Mouse (Mus musculus): ENCODE data around the gene Slc44a2. TPM values are rescaled to one million over a fixed set of nuclear protein-coding genes. Genes with fewer than 3 reads are reported as not detected.
A peak's percentile ranks its signal among the peaks of the same experiment; 100 is the strongest.

Slc44a2 gene
- total and polyA plus RNA-seq, 2 experiments from 2014 or later: 46.5 to 84.8 TPM

DNA sequence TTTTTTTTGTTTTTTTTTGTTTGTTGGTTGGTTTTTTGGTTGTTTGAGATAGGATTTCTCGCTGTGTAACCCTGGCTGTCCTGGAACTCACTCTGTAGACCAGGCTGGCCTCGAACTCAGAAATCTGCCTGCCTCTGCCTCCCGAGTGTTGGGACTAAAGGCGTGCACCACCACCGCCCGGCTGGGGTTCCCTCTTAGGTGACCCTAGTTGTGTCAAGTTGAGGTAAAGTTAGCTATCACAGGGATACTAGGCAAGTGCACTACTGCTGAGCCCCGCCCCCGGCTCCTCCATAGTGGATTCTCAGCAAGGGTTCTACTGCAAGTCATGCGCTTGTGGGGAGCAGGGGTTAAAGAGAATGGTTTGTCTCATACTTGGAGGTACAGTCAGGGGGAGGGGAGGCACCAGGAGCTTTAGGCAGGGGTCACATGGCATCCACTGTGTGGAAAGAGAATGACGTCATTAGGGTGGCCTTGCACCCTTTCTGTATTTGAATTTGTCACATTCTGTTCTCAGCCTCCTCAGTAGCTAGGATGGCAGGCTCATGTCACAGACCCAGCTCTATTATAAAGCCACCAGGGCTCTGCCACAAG, 9.3 kb downstream of the Slc44a2 start:
- peak; percentile 62 for ATAC-seq (ENCODE audit: insufficient read depth, low read depth)
- no peaks in the 10 kb centered on the region for H3K27me3 ChIP-seq (ENCODE audit: control insufficient read depth, insufficient read depth, low read length)
- WGBS: 83% methylated on average over 10 of the region's 10 CpGs
- H3K9ac ChIP-seq (replicated peaks; ENCODE audit: low read depth, low read length): no peak overlapping the region; the same call in 1 of the 2 replicates
- H3K36me3 ChIP-seq (replicated peaks; ENCODE audit: control insufficient read depth, insufficient read depth, low read length): no peaks in the 10 kb centered on the region
- no peak overlapping the region; the same call in 1 of the 2 replicates for H3K4me3 ChIP-seq (ENCODE audit: low read depth, low read length)
- H3K27ac ChIP-seq (ENCODE audit: low read depth): peak overlapping the region; percentile 89
- peaks cover 33% of the 10 kb centered on the region for H3K4me1 ChIP-seq (ENCODE audit: control insufficient read depth, insufficient read depth)
- H3K9me3 ChIP-seq (replicated peaks; ENCODE audit: control insufficient read depth, low read length): no peaks in the 10 kb centered on the region
- DNase-seq (ENCODE audit: low spot score): peak; percentile 70
- H3K4me2 ChIP-seq (ENCODE audit: low read depth, low read length): 0 out of 2 replicates have a peak overlapping the region, but pooled peaks have one; percentile 10
- no peak for TF ChIP-seq CTCF (IDR thresholded peaks at IDR 0.05; ENCODE audit: low read depth)

DNA sequence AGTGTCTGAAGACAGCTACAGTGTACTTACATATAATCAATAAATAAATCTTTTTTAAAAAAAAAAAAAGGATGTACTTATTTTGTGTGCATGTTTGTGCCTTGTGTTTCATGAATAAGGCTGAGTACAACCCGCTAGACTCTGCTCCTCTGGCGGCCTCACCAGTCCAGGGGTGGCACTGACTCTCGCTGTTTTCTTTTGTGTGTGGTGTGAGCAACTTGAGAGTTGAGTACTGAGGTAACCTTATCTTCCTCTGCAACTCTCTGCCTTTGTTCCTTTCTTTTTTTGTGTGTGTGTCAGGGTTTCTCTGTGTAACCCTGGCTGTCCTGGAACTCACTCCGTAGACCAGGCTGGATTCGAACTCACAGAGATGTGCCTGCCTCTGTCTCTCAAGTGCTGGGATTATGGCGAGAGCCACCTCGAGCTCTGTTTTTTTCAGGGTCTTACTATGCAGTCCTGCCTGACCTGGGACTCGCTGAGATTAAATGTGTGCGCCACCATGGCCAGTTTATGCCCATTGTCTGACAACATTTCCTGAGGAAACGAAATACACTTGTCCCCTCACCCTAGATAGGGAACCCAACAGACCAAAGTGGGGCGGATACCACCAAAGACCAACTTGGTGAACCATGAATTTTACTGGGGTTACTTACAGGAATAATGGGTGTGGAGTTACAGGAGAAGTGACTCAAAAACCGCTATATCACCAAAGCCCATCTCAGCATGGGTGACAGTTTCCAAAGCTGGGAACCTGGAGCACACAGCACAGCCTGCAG, 11.1 kb downstream of the Slc44a2 start:
- peak overlapping the region; percentile 32; the same call in 1 of the 2 replicates for H3K27ac ChIP-seq (ENCODE audit: low read depth)
- ATAC-seq (ENCODE audit: insufficient read depth, low read depth) (no peak), DNase-seq (ENCODE audit: low spot score) (no peak)
- H3K4me3 ChIP-seq (ENCODE audit: low read depth, low read length): no peak overlapping the region
- H3K9me3 ChIP-seq (replicated peaks; ENCODE audit: control insufficient read depth, low read length): no peaks in the 10 kb centered on the region
- H3K4me1 ChIP-seq (ENCODE audit: control insufficient read depth, insufficient read depth): peaks cover 33% of the 10 kb centered on the region
- H3K4me2 ChIP-seq (ENCODE audit: low read depth, low read length): no peak overlapping the region
- H3K9ac ChIP-seq (replicated peaks; ENCODE audit: low read depth, low read length): no peak overlapping the region
- no peaks in the 10 kb centered on the region for H3K27me3 ChIP-seq (ENCODE audit: control insufficient read depth, insufficient read depth, low read length)
- WGBS: 74% methylated on average over 12 of the region's 12 CpGs
- TF ChIP-seq EP300 (IDR thresholded peaks at IDR 0.05; ENCODE audit: low read depth): no peak
- TF ChIP-seq CTCF (IDR thresholded peaks at IDR 0.05; ENCODE audit: low read depth): no peak
- no peaks in the 10 kb centered on the region for H3K36me3 ChIP-seq (replicated peaks; ENCODE audit: control insufficient read depth, insufficient read depth, low read length)

DNA sequence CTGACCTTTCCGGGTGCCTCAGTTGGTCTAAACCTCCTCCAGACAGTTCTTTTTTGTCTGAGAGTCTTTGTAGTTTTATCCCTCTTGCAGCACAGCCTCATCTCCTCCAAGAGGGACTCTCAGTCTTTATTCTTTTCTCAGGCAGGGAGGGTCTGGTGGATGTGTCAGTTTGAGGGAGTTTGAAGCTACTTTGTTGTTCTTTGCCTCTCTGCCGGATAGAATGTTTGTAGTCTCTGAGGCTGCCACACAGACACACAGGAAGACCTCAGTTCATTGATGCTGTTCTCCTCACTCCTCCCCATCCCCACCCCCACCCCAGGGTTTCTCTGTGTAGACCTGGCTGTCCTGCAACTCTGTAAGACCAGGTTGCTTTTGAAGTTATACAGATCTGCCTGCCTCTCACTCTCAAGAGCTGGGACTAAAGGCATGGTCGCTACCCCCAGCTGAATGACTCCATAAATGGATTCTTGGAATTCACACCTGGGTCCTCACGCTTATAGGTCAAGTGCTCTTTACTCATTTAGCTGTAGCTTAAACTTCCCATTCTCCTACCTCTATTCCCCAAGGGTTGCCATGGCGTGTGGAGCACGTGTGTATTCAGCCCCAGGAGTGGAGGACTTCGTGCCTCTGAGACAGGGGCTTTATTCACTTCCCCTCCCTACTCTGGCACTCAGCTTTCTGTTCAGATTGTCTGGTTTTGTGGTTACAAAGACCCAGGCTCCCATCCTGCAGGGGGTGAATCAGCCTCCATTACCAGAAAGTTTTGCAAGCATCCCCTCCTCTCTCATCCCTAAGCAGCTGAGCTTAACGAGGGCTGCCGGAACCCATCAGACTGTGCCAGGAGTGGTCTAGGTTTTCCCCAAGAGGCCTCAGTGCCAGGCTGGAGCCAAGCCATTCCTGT, 11.9 kb downstream of the Slc44a2 start:
- no peak for TF ChIP-seq CTCF (IDR thresholded peaks at IDR 0.05; ENCODE audit: low read depth)
- no peak for TF ChIP-seq EP300 (IDR thresholded peaks at IDR 0.05; ENCODE audit: low read depth)
- Histone ChIP-seq H3K4me1 (ENCODE audit: control insufficient read depth, insufficient read depth) (peaks cover 33% of the 10 kb centered on the region), H3K27ac (ENCODE audit: low read depth) (peak overlapping the region; percentile 32; the same call in 1 of the 2 replicates), H3K4me2 (ENCODE audit: low read depth, low read length) (no peak overlapping the region; the same call in 1 of the 2 replicates), H3K9me3 (replicated peaks; ENCODE audit: control insufficient read depth, low read length) (no peaks in the 10 kb centered on the region), H3K4me3 (ENCODE audit: low read depth, low read length) (no peak overlapping the region), H3K27me3 (ENCODE audit: control insufficient read depth, insufficient read depth, low read length) (no peaks in the 10 kb centered on the region), H3K36me3 (replicated peaks; ENCODE audit: control insufficient read depth, insufficient read depth, low read length) (no peaks in the 10 kb centered on the region), H3K9ac (replicated peaks; ENCODE audit: low read depth, low read length) (no peak overlapping the region)
- WGBS: 28% methylated on average over 9 of the region's 9 CpGs
- no peak for ATAC-seq (ENCODE audit: insufficient read depth, low read depth)
- no peak for DNase-seq (ENCODE audit: low spot score)

DNA sequence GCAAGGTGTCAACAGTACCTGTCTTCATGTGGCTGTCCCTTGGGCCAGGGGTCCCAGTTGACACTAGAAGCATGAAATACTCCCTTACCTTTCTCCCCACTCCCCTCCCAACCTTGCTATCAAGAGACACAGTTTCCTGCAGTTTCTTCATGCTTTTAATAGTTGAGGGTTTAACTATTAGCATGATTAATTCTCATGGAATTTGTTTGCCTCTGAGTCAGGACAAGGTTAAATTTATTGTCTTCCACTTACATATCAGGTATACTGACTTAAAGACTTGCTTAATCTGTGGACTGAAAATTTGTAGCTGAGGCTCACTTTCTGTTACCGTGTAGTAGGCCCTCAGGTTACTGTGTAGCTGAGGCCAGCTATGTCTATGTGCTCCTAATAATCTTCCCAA, 13.0 kb downstream of the Slc44a2 start:
- no peaks in the 10 kb centered on the region for H3K36me3 ChIP-seq (replicated peaks; ENCODE audit: control insufficient read depth, insufficient read depth, low read length)
- H3K4me3 ChIP-seq (ENCODE audit: low read depth, low read length): no peak overlapping the region
- DNase-seq (ENCODE audit: low spot score) (no peak), ATAC-seq (ENCODE audit: insufficient read depth, low read depth) (no peak)
- H3K27me3 ChIP-seq (ENCODE audit: control insufficient read depth, insufficient read depth, low read length): no peaks in the 10 kb centered on the region
- no peak overlapping the region for H3K4me2 ChIP-seq (ENCODE audit: low read depth, low read length)
- TF ChIP-seq CTCF (IDR thresholded peaks at IDR 0.05; ENCODE audit: low read depth) (no peak), EP300 (IDR thresholded peaks at IDR 0.05; ENCODE audit: low read depth) (no peak)
- peaks cover 30% of the 10 kb centered on the region for H3K4me1 ChIP-seq (ENCODE audit: control insufficient read depth, insufficient read depth)
- no peak overlapping the region for H3K27ac ChIP-seq (ENCODE audit: low read depth)
- no peaks in the 10 kb centered on the region for H3K9me3 ChIP-seq (replicated peaks; ENCODE audit: control insufficient read depth, low read length)
- WGBS: 90% methylated on average over 1 of the region's 1 CpGs
- no peak overlapping the region for H3K9ac ChIP-seq (replicated peaks; ENCODE audit: low read depth, low read length)

DNA sequence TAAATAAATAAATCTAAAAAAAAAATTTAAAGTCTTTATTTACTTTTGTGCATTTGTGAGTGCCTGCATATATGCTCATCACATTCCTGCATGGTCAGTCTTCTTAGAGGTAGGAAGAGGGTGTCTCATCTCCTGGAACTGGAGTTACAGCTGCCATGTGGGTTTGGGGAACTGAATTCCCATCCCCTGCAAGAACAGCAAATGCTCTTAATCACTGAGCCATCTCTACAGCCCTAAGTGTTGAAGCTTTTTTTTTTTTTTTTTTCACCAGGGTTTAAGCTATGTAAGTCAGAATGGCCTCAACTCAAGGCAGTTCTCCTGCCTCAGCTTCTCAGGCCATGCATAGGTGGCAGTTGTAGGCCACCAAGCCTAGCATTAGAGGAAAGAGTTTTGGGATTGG, 14.2 kb downstream of the Slc44a2 start:
- DNase-seq (ENCODE audit: low spot score) (no peak), ATAC-seq (ENCODE audit: insufficient read depth, low read depth) (no peak)
- H3K4me3 ChIP-seq (ENCODE audit: low read depth, low read length): no peak overlapping the region
- peaks cover 28% of the 10 kb centered on the region for H3K4me1 ChIP-seq (ENCODE audit: control insufficient read depth, insufficient read depth)
- H3K4me2 ChIP-seq (ENCODE audit: low read depth, low read length): no peak overlapping the region
- no peaks in the 10 kb centered on the region for H3K27me3 ChIP-seq (ENCODE audit: control insufficient read depth, insufficient read depth, low read length)
- peaks cover 3% of the 10 kb centered on the region; the same call in 1 of the 2 replicates for H3K36me3 ChIP-seq (replicated peaks; ENCODE audit: control insufficient read depth, insufficient read depth, low read length)
- no peak for TF ChIP-seq EP300 (IDR thresholded peaks at IDR 0.05; ENCODE audit: low read depth)
- no peak for TF ChIP-seq CTCF (IDR thresholded peaks at IDR 0.05; ENCODE audit: low read depth)
- H3K9ac ChIP-seq (replicated peaks; ENCODE audit: low read depth, low read length): peak overlapping the region; percentile 11; the same call in 1 of the 2 replicates
- H3K9me3 ChIP-seq (replicated peaks; ENCODE audit: control insufficient read depth, low read length): no peaks in the 10 kb centered on the region
- H3K27ac ChIP-seq (ENCODE audit: low read depth): no peak overlapping the region
